Mouse (Mus musculus): ENCODE data around the gene Igdcc3. TPM values are rescaled to one million over a fixed set of nuclear protein-coding genes. Genes with fewer than 3 reads are reported as not detected.
A peak's percentile ranks its signal among the peaks of the same experiment; 100 is the strongest.

Igdcc3 gene
- polyA plus RNA-seq (2012; ENCODE audit: insufficient read depth, insufficient read length, missing spikeins) = not detected in 2 replicates

- H3K4me1 ChIP-seq (ENCODE audit: control insufficient read depth, insufficient read depth, low read length) = no peaks in the 10 kb centered on the region
- no peak for TF ChIP-seq CTCF (IDR thresholded peaks at IDR 0.05; ENCODE audit: low read depth, low read length)
- no peak for TF ChIP-seq POLR2A (IDR thresholded peaks at IDR 0.05; ENCODE audit: borderline replicate concordance, low read depth, low read length)
- H3K27ac ChIP-seq (ENCODE audit: insufficient read depth, low read depth, low read length) = no peak within 1 kb of the TSS
- H3K4me3 ChIP-seq (ENCODE audit: insufficient read depth, low read length) = peak within 1 kb of the TSS; percentile 58
Measured at GRCm38 (mm10) chr9:65140936-65141305, at the start of gene Igdcc3. Igdcc3 (plus strand) TSS chr9:65141189.

GRCm38 (mm10) chr9:65094237-65094636 lies 46.8 kb upstream of the Igdcc3 start:
- Histone ChIP-seq H3K4me3 (ENCODE audit: insufficient read depth, low read length) (no peak overlapping the region), H3K27ac (ENCODE audit: insufficient read depth, low read depth, low read length) (no peak overlapping the region), H3K4me1 (ENCODE audit: control insufficient read depth, insufficient read depth, low read length) (no peaks in the 10 kb centered on the region)
- no peak for TF ChIP-seq CTCF (IDR thresholded peaks at IDR 0.05; ENCODE audit: low read depth, low read length)
- no peak for TF ChIP-seq POLR2A (IDR thresholded peaks at IDR 0.05; ENCODE audit: borderline replicate concordance, low read depth, low read length)

DNA sequence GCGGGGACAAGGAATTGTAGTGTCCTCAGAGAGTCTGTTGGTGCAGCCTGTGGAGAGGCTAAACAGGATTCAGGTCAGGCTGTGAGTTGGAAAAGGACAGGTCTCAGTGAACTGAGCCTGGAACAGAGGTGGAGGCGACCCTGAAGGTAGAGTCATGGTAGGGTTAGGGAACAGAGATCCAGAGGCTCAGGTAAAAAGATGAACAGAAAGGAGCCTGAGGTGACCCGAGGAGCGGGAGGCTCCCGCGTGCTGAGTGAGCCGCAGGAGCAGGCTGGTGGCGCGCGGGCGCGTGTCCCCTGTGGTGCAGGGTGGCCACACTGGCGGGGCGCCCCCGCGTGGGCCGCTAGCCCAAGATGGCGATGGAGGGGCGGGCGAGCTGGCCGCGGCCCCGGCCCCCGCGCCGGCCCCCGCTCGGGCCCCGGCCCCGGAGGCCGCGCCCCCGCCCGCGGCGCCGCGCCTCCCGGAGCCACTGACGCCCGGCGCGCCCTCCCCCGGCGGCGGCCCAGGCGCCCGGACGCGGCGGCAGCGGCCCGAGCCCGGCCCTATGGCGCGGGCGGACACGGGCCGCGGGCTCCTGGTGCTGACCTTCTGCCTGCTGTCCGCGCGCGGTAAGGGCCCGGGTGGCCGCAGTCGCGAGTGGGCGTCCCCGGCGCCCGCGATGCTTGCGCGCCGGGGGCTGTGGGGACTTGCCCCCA lies 39.9 kb upstream of the Igdcc3 start, which contains the start of gene Igdcc4:
Gene Igdcc4 (plus strand): TSS at position 496 of the 695 bp plus-strand sequence.
- Histone ChIP-seq H3K4me1 (ENCODE audit: control insufficient read depth, insufficient read depth, low read length) (no peaks in the 10 kb centered on the region), H3K27ac (ENCODE audit: insufficient read depth, low read depth, low read length) (no peak within 1 kb of the TSS), H3K4me3 (ENCODE audit: insufficient read depth, low read length) (peak within 1 kb of the TSS; percentile 56)
- TF ChIP-seq CTCF (IDR thresholded peaks at IDR 0.05; ENCODE audit: low read depth, low read length) = no peak
- no peak for TF ChIP-seq POLR2A (IDR thresholded peaks at IDR 0.05; ENCODE audit: borderline replicate concordance, low read depth, low read length)

GRCm38 (mm10) chr9:65101686-65102376 lies 39.2 kb upstream of the Igdcc3 start:
- TF ChIP-seq POLR2A (IDR thresholded peaks at IDR 0.05; ENCODE audit: borderline replicate concordance, low read depth, low read length) (no peak), CTCF (IDR thresholded peaks at IDR 0.05; ENCODE audit: low read depth, low read length) (no peak)
- Histone ChIP-seq H3K4me1 (ENCODE audit: control insufficient read depth, insufficient read depth, low read length) (no peaks in the 10 kb centered on the region), H3K4me3 (ENCODE audit: insufficient read depth, low read length) (peak overlapping the region; percentile 56), H3K27ac (ENCODE audit: insufficient read depth, low read depth, low read length) (no peak overlapping the region)

GRCm38 (mm10) chr9:65102377-65103172 lies 38.4 kb upstream of the Igdcc3 start:
- peak overlapping the region; percentile 56 for H3K4me3 ChIP-seq (ENCODE audit: insufficient read depth, low read length)
- no peaks in the 10 kb centered on the region for H3K4me1 ChIP-seq (ENCODE audit: control insufficient read depth, insufficient read depth, low read length)
- no peak overlapping the region for H3K27ac ChIP-seq (ENCODE audit: insufficient read depth, low read depth, low read length)
- TF ChIP-seq CTCF (IDR thresholded peaks at IDR 0.05; ENCODE audit: low read depth, low read length) (no peak), POLR2A (IDR thresholded peaks at IDR 0.05; ENCODE audit: borderline replicate concordance, low read depth, low read length) (no peak)

DNA sequence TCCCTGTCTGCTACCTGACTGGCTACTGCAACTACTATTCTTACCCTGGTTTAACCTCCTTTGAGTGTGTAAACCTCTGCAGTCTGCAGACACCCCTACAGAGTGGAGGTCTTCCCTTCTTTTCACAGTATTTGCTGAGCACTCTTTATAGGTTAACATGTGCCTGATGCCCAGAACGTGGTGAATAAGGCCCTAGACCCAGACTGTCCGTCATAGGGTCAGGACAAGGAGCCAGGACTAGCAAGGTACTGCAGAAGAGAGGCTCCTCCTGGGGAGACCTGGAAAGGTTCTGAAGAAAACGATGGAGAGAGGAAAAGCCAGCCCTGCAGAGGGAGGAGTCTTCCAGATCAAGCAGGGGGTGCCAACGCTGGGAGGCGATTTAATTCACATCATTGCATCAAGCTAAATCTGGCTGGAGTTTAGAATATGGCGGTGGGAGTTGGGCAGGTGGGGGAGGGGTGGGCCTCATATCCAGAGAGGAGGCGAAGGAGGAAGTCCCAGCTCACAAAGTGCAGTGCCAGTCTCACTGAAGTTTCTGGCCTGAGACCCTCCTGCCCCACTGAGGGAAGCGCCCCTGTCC lies 37.7 kb upstream of the Igdcc3 start:
- Histone ChIP-seq H3K27ac (ENCODE audit: insufficient read depth, low read depth, low read length) (no peak overlapping the region), H3K4me3 (ENCODE audit: insufficient read depth, low read length) (no peak overlapping the region), H3K4me1 (ENCODE audit: control insufficient read depth, insufficient read depth, low read length) (no peaks in the 10 kb centered on the region)
- TF ChIP-seq POLR2A (IDR thresholded peaks at IDR 0.05; ENCODE audit: borderline replicate concordance, low read depth, low read length) = no peak
- no peak for TF ChIP-seq CTCF (IDR thresholded peaks at IDR 0.05; ENCODE audit: low read depth, low read length)

GRCm38 (mm10) chr9:65106821-65107220 lies 34.2 kb upstream of the Igdcc3 start:
- TF ChIP-seq POLR2A (IDR thresholded peaks at IDR 0.05; ENCODE audit: borderline replicate concordance, low read depth, low read length) (no peak), CTCF (IDR thresholded peaks at IDR 0.05; ENCODE audit: low read depth, low read length) (no peak)
- Histone ChIP-seq H3K4me3 (ENCODE audit: insufficient read depth, low read length) (no peak overlapping the region), H3K27ac (ENCODE audit: insufficient read depth, low read depth, low read length) (no peak overlapping the region), H3K4me1 (ENCODE audit: control insufficient read depth, insufficient read depth, low read length) (no peaks in the 10 kb centered on the region)

DNA sequence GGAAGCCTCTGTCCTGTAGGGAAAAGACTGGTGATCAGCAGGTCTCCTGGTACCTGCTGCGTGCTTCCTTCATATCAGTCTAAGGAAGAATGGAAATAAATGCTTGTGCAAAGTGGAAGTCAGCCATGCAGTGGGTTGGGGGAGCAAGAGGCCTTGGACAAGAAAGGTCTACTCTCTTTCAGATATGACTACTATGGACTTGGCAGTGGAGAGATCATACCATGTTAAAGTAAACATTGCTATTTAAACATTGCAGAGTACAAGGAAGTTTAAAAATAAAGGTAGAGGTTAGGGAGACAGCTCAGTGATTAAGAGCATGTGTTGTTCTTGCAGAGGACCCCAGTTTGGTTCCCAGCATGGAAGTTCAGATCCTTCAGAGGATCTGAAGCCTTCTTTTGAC lies 33.1 kb upstream of the Igdcc3 start:
- Histone ChIP-seq H3K4me3 (ENCODE audit: insufficient read depth, low read length) (no peak overlapping the region), H3K4me1 (ENCODE audit: control insufficient read depth, insufficient read depth, low read length) (no peaks in the 10 kb centered on the region), H3K27ac (ENCODE audit: insufficient read depth, low read depth, low read length) (no peak overlapping the region)
- TF ChIP-seq POLR2A (IDR thresholded peaks at IDR 0.05; ENCODE audit: borderline replicate concordance, low read depth, low read length) (no peak), CTCF (IDR thresholded peaks at IDR 0.05; ENCODE audit: low read depth, low read length) (no peak)

Data from bone marrow macrophage, adult 2 months (primary cell).